Mouse (Mus musculus): ENCODE measurements at regions not wholly inside any gene's neighbourhood (a gene's known extent, or its start where the extent isn't known, plus 50 kb on each side); places are given as distances from the start of the nearest gene placed in this dataset.

GRCm38 (mm10) chr16:84462150-84462549 is 52.8 kb upstream of the A730009L09Rik start:
- Histone ChIP-seq H3K9me3 (replicated peaks) (no peaks in the 10 kb centered on the region), H3K9ac (no peak overlapping the region), H3K4me1 (no peaks in the 10 kb centered on the region), H3K27me3 (no peaks in the 10 kb centered on the region), H3K27ac (no peak overlapping the region), H3K36me3 (no peaks in the 10 kb centered on the region), H3K4me2 (no peak overlapping the region), H3K4me3 (replicated peaks) (no peak overlapping the region)
- 9% methylated on average over 1 of the region's 1 CpGs for WGBS
- ATAC-seq (replicated peaks; ENCODE audit: low FRiP score), result no peak

All from kidney, embryonic 15.5 days (tissue).